Mouse (Mus musculus) kidney, postnatal 0 days (tissue): ENCODE data around the gene Rab3d. TPM values are rescaled to one million over a fixed set of nuclear protein-coding genes. Genes with fewer than 3 reads are reported as not detected.

ENCODE experiments used
- ATAC-seq: fragments of 200-750 bp; cut with Nextera tagmentation; replicated peaks from 2 replicates; pipeline ENCODE4 v1.8.0; 2017; ENCODE audit warnings: low read depth, moderate number of reproducible peaks, moderate TSS enrichment, moderate library complexity; ENCODE audit not compliant: low FRiP score
- DNase-seq: peaks from one replicate; pipeline ENCODE4 v3.0.0-alpha.2; 2016; ENCODE audit warnings: low spot score
- H3K27ac ChIP-seq: fragments of 300-500 bp; sonication (generic); 2 replicates; pipeline ENCODE4 v1.5.1; 2014; ENCODE audit warnings: mild to moderate bottlenecking
- H3K27me3 ChIP-seq: fragments of 300-500 bp; sonication (generic); 2 replicates; pipeline ENCODE4 v1.6.1; 2014; ENCODE audit warnings: low read length, mixed read lengths; ENCODE audit not compliant: insufficient read depth
- H3K36me3 ChIP-seq: fragments of 300-500 bp; sonication (generic); 2 replicates; pipeline ENCODE4 v1.6.1; 2014; ENCODE audit warnings: low read length, mixed read lengths; ENCODE audit not compliant: insufficient read depth
- H3K4me1 ChIP-seq: fragments of 300-500 bp; sonication (generic); replicated peaks from 2 replicates; pipeline ENCODE4 v1.6.1; 2014; ENCODE audit warnings: antibody characterized with exemption, low read length, mixed read lengths; ENCODE audit not compliant: insufficient read depth
- H3K4me2 ChIP-seq: fragments of 300-500 bp; sonication (generic); 2 replicates; pipeline ENCODE4 v1.6.1; 2014; ENCODE audit warnings: mild to moderate bottlenecking, low read length, moderate library complexity, mixed read lengths
- H3K4me3 ChIP-seq: fragments of 300-500 bp; sonication (generic); replicated peaks from 2 replicates; pipeline ENCODE4 v1.5.1; 2014; ENCODE audit warnings: low read depth, low read length
- H3K9ac ChIP-seq: fragments of 300-500 bp; sonication (generic); 2 replicates; pipeline ENCODE4 v1.6.1; 2014; ENCODE audit warnings: low read depth, low read length
- H3K9me3 ChIP-seq: fragments of 300-500 bp; sonication (generic); replicated peaks from 2 replicates; pipeline ENCODE4 v1.6.1; 2016; ENCODE audit warnings: low read length, inconsistent platforms, mixed read lengths
- CTCF ChIP-seq: IDR thresholded peaks from 2 replicates; pipeline ENCODE4 v1.5.1; 2016; ENCODE audit warnings: antibody characterized with exemption, low read depth, mild to moderate bottlenecking, moderate library complexity
- WGBS: fragments of 180-500 bp; shearing (Covaris S2); extraction: QIAGEN DNeasy Blood & Tissue Kit; methylation state at CpG from one replicate; pipeline ENCODE4 v1.1.7; 2014; 5-methylcytosine and 5-hydroxymethylcytosine counted together
- polyA plus RNA-seq: library from polyadenylated mRNA; unstranded; fragments of >200 nt; fragmentation: Nextera tagmentation; extraction: Ambion mirVana; gene quantifications from 2 replicates; pipeline ENCODE4 v1.2.1, GENCODE M21; 2015

The Rab3d gene
- polyA plus RNA-seq, 1 experiment from 2014 or later: 12.0 TPM

DNA sequence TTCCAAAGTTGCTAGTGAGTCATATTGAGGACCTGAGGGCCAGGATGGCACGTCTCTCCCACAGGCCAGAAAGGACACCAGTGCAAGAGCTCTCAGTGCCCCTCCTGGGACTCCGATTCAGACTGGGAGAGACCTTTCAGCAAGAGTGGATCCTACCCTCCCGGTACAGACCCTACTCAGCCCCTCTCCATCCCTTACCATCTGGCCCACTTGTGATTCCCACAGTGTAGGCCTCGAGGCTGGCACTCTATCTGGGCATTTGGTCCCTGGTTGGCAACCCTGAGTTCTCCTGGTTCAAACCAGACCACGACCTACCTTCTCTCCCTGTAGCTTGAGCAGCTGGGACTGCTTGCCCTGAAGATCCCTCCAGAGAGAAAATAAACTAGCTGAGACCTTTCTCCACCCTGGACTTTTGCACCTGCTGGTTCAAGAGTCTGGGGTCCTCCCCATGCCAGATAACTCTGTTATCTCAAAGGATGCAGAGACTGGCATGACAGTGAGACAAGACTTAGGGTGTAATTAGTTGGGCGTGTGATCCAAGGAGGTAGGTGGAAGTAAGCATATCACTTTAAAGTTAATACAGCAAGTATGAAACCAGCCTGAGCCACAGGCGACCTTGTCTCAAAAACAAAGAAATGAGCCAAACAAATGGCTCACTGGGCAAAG, 17.6 kb upstream of the Rab3d start:
- Histone ChIP-seq H3K27ac (no peak overlapping the region), H3K4me1 (0 out of 2 replicates have a peak, but pooled peaks cover 3% of the 10 kb centered on the region), H3K4me2 (no peak overlapping the region), H3K27me3 (no peaks in the 10 kb centered on the region), H3K9ac (no peak overlapping the region), H3K36me3 (no peaks in the 10 kb centered on the region), H3K9me3 (no peaks in the 10 kb centered on the region), H3K4me3 (no peak overlapping the region)
- no peak for ATAC-seq
- WGBS: 83% methylated on average over 7 of the region's 7 CpGs
- no peak for DNase-seq
- TF ChIP-seq CTCF: no peak

DNA sequence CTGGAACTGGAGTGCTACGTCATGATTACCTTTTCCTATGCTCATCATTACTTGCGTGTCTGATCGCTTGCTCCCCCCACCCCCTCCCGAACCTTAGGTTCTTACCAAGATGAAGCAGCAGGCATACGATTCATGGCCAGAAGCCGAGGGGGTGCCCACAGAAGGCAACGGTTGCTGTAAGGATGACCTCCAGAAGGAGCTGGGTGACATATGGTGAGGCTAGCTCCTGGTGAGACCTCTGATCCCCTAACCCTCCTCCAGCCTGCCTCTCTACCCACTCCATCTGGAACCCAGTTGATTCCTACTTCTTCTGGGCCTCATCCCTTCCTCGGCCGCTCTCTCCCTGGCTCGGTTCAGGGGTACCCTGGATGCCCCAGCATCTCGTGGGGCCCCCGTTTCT, 16.0 kb upstream of the Rab3d start:
- ATAC-seq: no peak
- no peak for DNase-seq
- 0 out of 2 replicates have a peak, but pooled peaks cover 3% of the 10 kb centered on the region for H3K4me1 ChIP-seq

GRCm38 (mm10) chr9:21932445-21933137, 14.6 kb upstream of the Rab3d start:
- no peak for TF ChIP-seq CTCF
- no peak overlapping the region for H3K4me2 ChIP-seq

More for the DNA sequence above, 16.0 kb upstream of the Rab3d start:
- Histone ChIP-seq H3K9ac (no peak overlapping the region), H3K4me2 (no peak overlapping the region), H3K9me3 (no peaks in the 10 kb centered on the region), H3K27ac (no peak overlapping the region), H3K36me3 (no peaks in the 10 kb centered on the region), H3K27me3 (no peaks in the 10 kb centered on the region), H3K4me3 (no peak overlapping the region)
- no peak for TF ChIP-seq CTCF
- WGBS: 91% methylated on average over 12 of the region's 12 CpGs

GRCm38 (mm10) chr9:21932006-21932405, 14.0 kb upstream of the Rab3d start:
- H3K9ac ChIP-seq: no peak overlapping the region
- ATAC-seq (no peak), DNase-seq (no peak)
- H3K27me3 ChIP-seq: no peaks in the 10 kb centered on the region
- 67% methylated on average over 2 of the region's 2 CpGs for WGBS
- no peaks in the 10 kb centered on the region for H3K36me3 ChIP-seq
- H3K27ac ChIP-seq: no peak overlapping the region
- H3K9me3 ChIP-seq: no peaks in the 10 kb centered on the region
- H3K4me1 ChIP-seq: 0 out of 2 replicates have a peak, but pooled peaks cover under 1% of the 10 kb centered on the region
- no peak overlapping the region for H3K4me3 ChIP-seq
- H3K4me2 ChIP-seq: no peak overlapping the region
- TF ChIP-seq CTCF: no peak

More at GRCm38 (mm10) chr9:21932445-21933137, 14.6 kb upstream of the Rab3d start:
- H3K27ac ChIP-seq: no peak overlapping the region
- no peaks in the 10 kb centered on the region for H3K27me3 ChIP-seq
- ATAC-seq (no peak), DNase-seq (no peak)
- no peaks in the 10 kb centered on the region for H3K9me3 ChIP-seq
- H3K4me3 ChIP-seq: no peak overlapping the region
- 53% methylated on average over 12 of the region's 12 CpGs for WGBS
- H3K9ac ChIP-seq: no peak overlapping the region
- 0 out of 2 replicates have a peak, but pooled peaks cover 3% of the 10 kb centered on the region for H3K4me1 ChIP-seq
- H3K36me3 ChIP-seq: no peaks in the 10 kb centered on the region

- H3K4me2 ChIP-seq: no peak overlapping the region
Measured at GRCm38 (mm10) chr9:21929208-21929607, 11.2 kb upstream of the Rab3d start.

DNA sequence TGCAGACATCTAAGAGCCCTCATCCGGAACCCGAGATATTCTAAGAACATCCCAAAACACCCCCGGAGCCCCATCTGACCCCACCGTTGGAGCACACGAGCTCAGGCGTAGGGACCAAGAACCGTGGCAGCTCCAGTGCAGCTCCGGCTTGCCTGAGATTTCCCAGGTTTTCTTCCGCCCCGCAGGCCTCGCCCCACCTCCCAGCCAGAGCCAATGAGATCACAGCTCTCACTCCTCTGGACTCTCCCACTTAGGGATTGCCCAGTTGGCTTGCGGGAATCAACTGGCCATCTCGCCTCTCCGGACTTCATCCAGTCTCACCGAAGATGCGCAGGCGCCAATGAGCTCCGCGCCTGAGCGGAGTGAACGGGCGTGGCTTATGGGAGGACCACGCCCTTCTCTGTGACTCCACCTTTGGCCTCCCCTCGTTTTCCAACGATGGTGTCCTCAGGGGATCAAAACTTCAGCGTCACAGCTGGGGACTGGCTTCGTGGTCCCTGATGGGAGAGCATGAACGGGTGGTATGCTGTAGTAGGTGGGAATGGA, 9.3 kb upstream of the Rab3d start, which contains the start of the genes Ccdc159 and Tmem205:
Gene Ccdc159, plus strand, starts transcription at position 264 of the 546 bp plus-strand sequence.
Gene Tmem205, minus strand, starts transcription at position 349 of the 546 bp plus-strand sequence.
- DNase-seq: peak; percentile 99
- no peaks in the 10 kb centered on the region for H3K9me3 ChIP-seq
- no peak for TF ChIP-seq CTCF
- no peaks in the 10 kb centered on the region for H3K27me3 ChIP-seq
- 0 out of 2 replicates have a peak, but pooled peaks cover 3% of the 10 kb centered on the region for H3K4me1 ChIP-seq
- WGBS: under 1% methylated on average over 28 of the region's 28 CpGs
- peak within 1 kb of the TSS; percentile 54 for H3K4me3 ChIP-seq
- peak; percentile 98 for ATAC-seq
- H3K27ac ChIP-seq: peak within 1 kb of the TSS; percentile 72
- no peaks in the 10 kb centered on the region for H3K36me3 ChIP-seq
- H3K4me2 ChIP-seq: peak within 1 kb of the TSS; percentile 70
- peak within 1 kb of the TSS; percentile 66 for H3K9ac ChIP-seq

More at GRCm38 (mm10) chr9:21929208-21929607, 11.2 kb upstream of the Rab3d start:
- no peaks in the 10 kb centered on the region for H3K9me3 ChIP-seq
- 74% methylated on average over 3 of the region's 3 CpGs for WGBS
- no peak for DNase-seq
- H3K4me3 ChIP-seq: no peak overlapping the region
- TF ChIP-seq CTCF: no peak
- no peak for ATAC-seq
- no peaks in the 10 kb centered on the region for H3K27me3 ChIP-seq
- H3K9ac ChIP-seq: no peak overlapping the region
- H3K27ac ChIP-seq: no peak overlapping the region
- H3K4me1 ChIP-seq: 0 out of 2 replicates have a peak, but pooled peaks cover 3% of the 10 kb centered on the region
- no peaks in the 10 kb centered on the region for H3K36me3 ChIP-seq
